Mouse (Mus musculus): ENCODE data around the gene Lhx8.

The Lhx8 gene

GRCm38 (mm10) chr3:154290351-154290750, 40.1 kb downstream of the Lhx8 start:
- ChIA-PET POLR2A (interaction anchor here in 2 of 4 experiments (0.6 to 1.2 kb wide), 4 partner anchors 17 to 751 kb away, joined by 3 to 5 read pairs (median 3); partner anchors contain the start of gene Tyw3 (in 1 of the 2)), CTCF (interaction anchor here in 2 of 4 experiments (0.5 to 0.7 kb wide), 2 partner anchors 18 to 28 kb away, joined by 3 to 4 read pairs; no protein-coding TSS in a partner anchor)

GRCm38 (mm10) chr3:154288429-154289069, 41.9 kb downstream of the Lhx8 start:
- CTCF ChIA-PET = no interaction called here

GRCm38 (mm10) chr3:154287217-154287616, 43.2 kb downstream of the Lhx8 start:
- ChIA-PET CTCF (no interaction called here), POLR2A (no interaction called here)

More at GRCm38 (mm10) chr3:154288429-154289069, 41.9 kb downstream of the Lhx8 start:
- POLR2A ChIA-PET = no interaction called here

GRCm38 (mm10) chr3:154285351-154285750, 45.1 kb downstream of the Lhx8 start:
- CTCF ChIA-PET = interaction anchor here in 1 of 4 experiments (0.6 to 0.9 kb wide), 2 partner anchors 16 to 48 kb away, joined by 3 to 12 read pairs; no protein-coding TSS in a partner anchor
- POLR2A ChIA-PET = interaction anchor here in 1 of 4 experiments (0.6 kb wide), 1 partner anchor 817 kb away, joined by 3 read pairs; no protein-coding TSS in a partner anchor

- POLR2A ChIA-PET = no interaction called here
Measured at GRCm38 (mm10) chr3:154284260-154284659, 46.2 kb downstream of the Lhx8 start.

DNA sequence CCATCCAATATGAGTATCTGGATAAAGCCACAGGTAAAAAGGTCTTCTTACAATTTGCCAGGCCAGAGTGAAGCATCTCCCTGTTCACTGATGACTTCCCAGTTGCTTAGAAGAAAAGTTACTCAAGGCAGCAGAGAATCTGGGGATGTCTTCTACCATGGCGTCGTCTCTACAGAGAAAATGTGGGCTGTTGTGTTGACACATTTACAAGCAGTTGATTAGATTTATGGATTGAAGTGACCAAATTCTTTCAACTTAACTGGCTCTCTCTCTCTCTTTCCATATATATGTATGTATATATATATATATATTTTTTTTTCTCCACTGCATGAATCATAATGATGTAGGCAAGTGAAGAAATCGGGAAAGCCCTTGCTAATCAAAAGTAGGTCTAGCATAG, 55.8 kb downstream of the Lhx8 start:
- CTCF ChIA-PET = no interaction called here
- POLR2A ChIA-PET = no interaction called here

More at GRCm38 (mm10) chr3:154284260-154284659, 46.2 kb downstream of the Lhx8 start:
- CTCF ChIA-PET = interaction anchor here in 1 of 4 experiments (1.4 kb wide), 1 partner anchor 325 kb away, joined by 3 read pairs; no protein-coding TSS in a partner anchor

DNA sequence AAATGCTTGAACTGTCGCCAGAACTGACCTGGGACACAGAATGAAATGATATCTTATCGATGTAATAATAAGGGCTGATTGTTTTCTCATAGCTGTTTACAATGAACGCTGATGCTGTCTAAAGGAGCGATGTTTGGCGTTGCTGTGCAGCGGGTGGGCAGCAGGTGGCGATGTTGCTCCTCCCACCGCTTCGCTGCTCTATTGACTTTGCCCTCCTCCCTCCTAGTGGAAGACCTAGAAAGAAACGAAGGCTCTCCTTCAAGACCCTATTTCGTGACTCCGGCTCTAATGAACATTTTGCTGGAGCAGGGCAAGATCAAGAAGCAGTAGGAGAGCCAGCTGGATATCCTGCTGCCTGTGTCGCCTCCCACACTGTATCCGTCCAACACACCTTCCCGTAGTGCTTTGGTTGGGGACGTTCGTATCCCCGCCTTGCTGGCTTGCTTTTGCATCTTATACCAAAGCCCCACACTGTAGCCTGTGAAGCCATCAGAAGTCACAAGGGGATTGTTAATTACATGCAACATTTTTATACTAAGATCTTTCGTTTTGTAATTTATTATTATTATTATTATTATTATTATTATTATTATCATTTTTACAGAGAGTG, 60.6 kb downstream of the Lhx8 start:
- CTCF ChIA-PET = interaction anchor here (0.6 to 2.1 kb wide), 23 partner anchors 9 to 382 kb away, joined by 3 to 27 read pairs (median 3); partner anchors contain the start of genes Cryz (in 1 of the 4) and Tyw3 (in 1 of the 4)
- POLR2A ChIA-PET = interaction anchor here in 1 of 4 experiments (0.6 kb wide), 1 partner anchor 327 kb away, joined by 3 read pairs; the partner anchor contains the start of gene Tyw3

DNA sequence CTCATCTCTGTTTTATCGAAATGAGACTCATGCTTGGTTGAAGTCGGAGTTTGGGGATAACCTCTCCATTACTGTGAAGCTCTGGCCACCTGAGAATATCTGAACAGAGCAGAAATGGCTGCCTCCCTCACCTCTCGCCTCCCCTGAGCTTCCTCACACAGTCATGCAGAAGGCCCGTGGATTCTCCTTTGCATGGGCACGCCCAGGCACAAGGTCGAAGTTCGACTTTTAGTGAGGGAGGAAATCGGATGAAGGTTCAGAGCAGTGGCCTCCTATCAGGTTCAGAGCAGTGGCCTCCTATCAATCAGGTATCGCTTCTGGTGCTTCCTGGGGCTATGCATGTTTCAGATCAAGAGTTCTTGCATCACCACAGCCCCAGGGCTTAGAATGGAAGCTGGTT, 62.1 kb downstream of the Lhx8 start:
- POLR2A ChIA-PET = interaction anchor here in 1 of 4 experiments (0.7 kb wide), 1 partner anchor 325 kb away, joined by 3 read pairs; no protein-coding TSS in a partner anchor
- CTCF ChIA-PET = interaction anchor here in 2 of 4 experiments (0.8 to 2.1 kb wide), 6 partner anchors 11 to 379 kb away, joined by 3 to 27 read pairs (median 4); no protein-coding TSS in a partner anchor

DNA sequence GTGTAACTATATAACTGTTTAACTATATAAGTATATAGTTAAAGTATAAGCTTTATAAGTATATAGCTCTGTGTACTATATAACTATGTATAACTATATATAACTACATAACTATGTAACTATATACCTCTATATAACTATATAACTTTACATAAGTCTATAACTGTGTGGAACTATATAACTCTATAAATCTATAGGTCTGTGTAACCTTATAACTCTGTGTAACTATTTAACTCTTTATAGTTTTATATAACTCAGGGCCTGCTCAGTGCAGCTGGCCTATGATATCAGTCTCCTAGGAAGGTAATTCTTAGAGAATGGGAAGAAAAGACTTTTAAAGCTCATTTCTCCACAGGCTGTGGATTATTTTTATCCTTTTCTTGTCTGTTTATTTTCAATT, 73.1 kb downstream of the Lhx8 start:
- ChIA-PET POLR2A (no interaction called here), CTCF (interaction anchor here in 2 of 4 experiments (1.0 to 1.7 kb wide), 2 partner anchors 12 kb away, joined by 3 to 6 read pairs; no protein-coding TSS in a partner anchor)

Measured in embryonic stem cell, embryonic (primary cell).